Mouse (Mus musculus) yolk sac, embryonic 10.5 days (tissue): ENCODE measurements around the gene Arl15.

Experiments used
- DNase-seq: peaks from one replicate; pipeline ENCODE4 v3.0.0-alpha.2; 2017; ENCODE audit warnings: low spot score

Gene Arl15

GRCm38 (mm10) chr13:113918668-113919067 lies 124.4 kb downstream of the Arl15 start:
- DNase-seq = no peak

GRCm38 (mm10) chr13:113935697-113936096 lies 141.4 kb downstream of the Arl15 start:
- no peak for DNase-seq

- no peak for DNase-seq
Measured at GRCm38 (mm10) chr13:113937231-113937630, 142.9 kb downstream of the Arl15 start.

- no peak for DNase-seq
Measured at GRCm38 (mm10) chr13:113938561-113938960, 144.3 kb downstream of the Arl15 start.

GRCm38 (mm10) chr13:113939097-113939496 lies 144.8 kb downstream of the Arl15 start:
- DNase-seq = no peak

- DNase-seq = no peak
Measured at GRCm38 (mm10) chr13:113939681-113940080, 145.4 kb downstream of the Arl15 start.

GRCm38 (mm10) chr13:113940151-113940550 lies 145.8 kb downstream of the Arl15 start:
- no peak for DNase-seq

GRCm38 (mm10) chr13:113941943-113942342 lies 147.6 kb downstream of the Arl15 start:
- no peak for DNase-seq

- DNase-seq = no peak
Measured at GRCm38 (mm10) chr13:113947546-113947945, 153.2 kb downstream of the Arl15 start.

GRCm38 (mm10) chr13:113949708-113950107 lies 155.4 kb downstream of the Arl15 start:
- DNase-seq = no peak

GRCm38 (mm10) chr13:113950131-113950530 lies 155.8 kb downstream of the Arl15 start:
- DNase-seq = no peak

GRCm38 (mm10) chr13:113957438-113957837 lies 163.1 kb downstream of the Arl15 start:
- DNase-seq = no peak

- DNase-seq = no peak
Measured at GRCm38 (mm10) chr13:113964945-113965344, 170.6 kb downstream of the Arl15 start.

- no peak for DNase-seq
Measured at GRCm38 (mm10) chr13:113970706-113971105, 176.4 kb downstream of the Arl15 start.

GRCm38 (mm10) chr13:113972401-113972800 lies 178.1 kb downstream of the Arl15 start:
- DNase-seq = no peak

- DNase-seq = no peak
Measured at GRCm38 (mm10) chr13:113974866-113975265, 180.6 kb downstream of the Arl15 start.

- no peak for DNase-seq
Measured at GRCm38 (mm10) chr13:113975722-113976121, 181.4 kb downstream of the Arl15 start.

- DNase-seq = no peak
Measured at GRCm38 (mm10) chr13:113976936-113977335, 182.6 kb downstream of the Arl15 start.

- DNase-seq = no peak
Measured at GRCm38 (mm10) chr13:113980739-113981460, 186.6 kb downstream of the Arl15 start.

- DNase-seq = no peak
Measured at GRCm38 (mm10) chr13:113981461-113982000, 187.2 kb downstream of the Arl15 start.

- DNase-seq = no peak
Measured at GRCm38 (mm10) chr13:113983633-113984032, 189.3 kb downstream of the Arl15 start.

GRCm38 (mm10) chr13:113984491-113984890 lies 190.2 kb downstream of the Arl15 start:
- DNase-seq = no peak

- DNase-seq = no peak
Measured at GRCm38 (mm10) chr13:113986864-113987562, 192.7 kb downstream of the Arl15 start.
